Mouse (Mus musculus) olfactory bulb, adult 2 months (tissue): Measurements from ENCODE around the gene Rnf41. TPM values are rescaled to one million over a fixed set of nuclear protein-coding genes. Genes with fewer than 3 reads are reported as not detected.

ENCODE experiments used
- H3K27ac ChIP-seq: fragments of 200-500 bp; 2 replicates; pipeline ENCODE4 v1.5.1; 2012; ENCODE audit warnings: low read depth, low read length; ENCODE audit not compliant: insufficient read depth
- H3K4me1 ChIP-seq: fragments of 200-500 bp; 2 replicates; pipeline ENCODE4 v1.6.1; 2012; ENCODE audit warnings: low read length; ENCODE audit not compliant: control insufficient read depth, insufficient read depth
- H3K4me3 ChIP-seq: fragments of 200-500 bp; 2 replicates; pipeline ENCODE4 v1.5.1; 2012; ENCODE audit warnings: mild to moderate bottlenecking, low read depth, low read length, moderate library complexity; ENCODE audit not compliant: insufficient read depth
- CTCF ChIP-seq: fragments of 200-500 bp; IDR thresholded peaks from 2 replicates; pipeline ENCODE4 v1.5.1; 2012; ENCODE audit warnings: low read depth, mild to moderate bottlenecking, low read length, moderate library complexity; ENCODE audit not compliant: insufficient read depth
- POLR2A ChIP-seq: fragments of 200-500 bp; IDR thresholded peaks from 2 replicates; pipeline ENCODE4 v1.6.1; 2012; ENCODE audit warnings: mild to moderate bottlenecking, low read depth, low read length, moderate library complexity; ENCODE audit not compliant: insufficient read depth
- WGBS: fragments of 180-500 bp; shearing (Covaris S2); methylation state at CpG from one replicate; pipeline ENCODE4 v1.1.7; 2018; 5-methylcytosine and 5-hydroxymethylcytosine counted together
- polyA plus RNA-seq: library from polyadenylated mRNA; stranded (reverse); fragments of >200 nt; gene quantifications from 2 replicates; pipeline ENCODE4 v1.2.4, GENCODE M21; 2012; ENCODE audit warnings: low replicate concordance; ENCODE audit not compliant: missing spikeins, insufficient read depth, insufficient read length

Rnf41 gene
- polyA plus RNA-seq: 155 TPM in 1 of 2 replicates, not detected in the other

DNA sequence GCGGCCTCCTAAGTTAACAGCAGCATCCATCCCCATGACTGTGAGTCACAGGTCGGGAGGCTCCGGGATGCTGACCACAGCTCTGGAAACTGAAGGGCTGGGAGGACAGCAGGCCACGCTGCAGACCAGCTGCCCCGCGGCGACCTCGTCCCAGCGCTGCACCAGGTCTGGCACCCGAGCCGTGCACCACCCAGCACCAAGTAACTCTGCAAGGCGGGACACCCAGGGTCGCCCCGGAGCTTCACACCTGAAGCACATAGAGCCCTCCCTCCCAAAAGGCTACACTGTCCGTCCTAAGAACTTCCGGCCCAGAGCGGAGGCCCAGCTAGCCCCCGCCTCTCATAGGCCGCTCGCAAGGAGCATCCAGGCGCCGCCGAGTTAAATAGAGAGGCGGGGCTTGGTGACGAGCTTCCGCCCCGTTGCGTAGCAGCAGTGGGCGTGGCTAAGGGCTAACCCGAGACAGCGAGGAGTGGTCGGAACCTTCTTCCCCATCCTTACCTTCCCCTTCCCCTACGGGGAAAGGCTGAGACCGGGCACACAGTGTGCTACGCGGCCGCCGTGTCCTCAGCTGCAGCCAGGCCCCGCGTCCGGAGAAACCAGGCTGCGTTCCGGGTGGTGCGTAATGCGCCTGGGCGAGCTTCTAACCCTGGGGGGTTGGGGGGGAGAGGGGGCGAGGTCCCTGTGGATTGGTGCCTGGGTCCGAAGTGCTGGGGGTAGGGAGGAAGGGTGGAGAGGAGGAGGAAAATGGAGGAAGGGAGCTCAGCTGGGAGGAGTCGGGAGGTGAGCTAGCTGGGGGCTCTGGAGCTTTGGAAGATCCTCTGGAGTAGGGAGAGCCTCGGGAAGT, at the start of gene Rnf41, which contains the start of gene Nabp2:
Gene Rnf41, plus strand, starts transcription at position 447 of the 844 bp plus-strand sequence.
Gene Nabp2, minus strand, starts transcription at position 282 of the 844 bp plus-strand sequence.
- peak within 1 kb of the TSS; percentile 83 for H3K27ac ChIP-seq
- TF ChIP-seq POLR2A (peak; percentile 89), CTCF (no peak)
- H3K4me1 ChIP-seq: peaks cover 20% of the 10 kb centered on the region
- H3K4me3 ChIP-seq: peak within 1 kb of the TSS; percentile 92
- WGBS: under 1% methylated on average over 49 of the region's 50 CpGs

DNA sequence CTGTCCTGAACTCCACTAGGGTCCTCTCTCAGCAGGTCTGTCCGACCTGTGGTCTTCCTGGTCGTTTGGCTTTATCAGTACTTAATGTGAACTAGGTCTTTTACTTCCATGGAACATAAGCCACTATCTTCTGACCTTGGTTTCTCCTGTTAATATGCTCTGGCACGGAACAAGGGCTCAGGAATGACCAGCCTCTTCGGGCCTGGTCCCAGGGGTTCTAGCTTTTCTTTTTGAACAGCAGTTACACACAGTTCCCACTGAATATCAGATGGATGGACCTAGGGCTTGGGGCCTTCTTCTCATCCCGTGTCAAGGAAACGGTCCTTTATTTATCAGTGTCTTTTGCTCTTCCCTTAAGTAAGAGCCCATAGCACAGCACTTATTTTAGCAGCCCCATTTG, 49.6 kb upstream of the Rnf41 start:
- whole genome bisulfite sequencing: 86% methylated on average over 6 of the region's 6 CpGs
- TF ChIP-seq POLR2A: no peak
- no peak for TF ChIP-seq CTCF
- Histone ChIP-seq H3K4me3 (no peak overlapping the region), H3K4me1 (no peaks in the 10 kb centered on the region), H3K27ac (no peak overlapping the region)

DNA sequence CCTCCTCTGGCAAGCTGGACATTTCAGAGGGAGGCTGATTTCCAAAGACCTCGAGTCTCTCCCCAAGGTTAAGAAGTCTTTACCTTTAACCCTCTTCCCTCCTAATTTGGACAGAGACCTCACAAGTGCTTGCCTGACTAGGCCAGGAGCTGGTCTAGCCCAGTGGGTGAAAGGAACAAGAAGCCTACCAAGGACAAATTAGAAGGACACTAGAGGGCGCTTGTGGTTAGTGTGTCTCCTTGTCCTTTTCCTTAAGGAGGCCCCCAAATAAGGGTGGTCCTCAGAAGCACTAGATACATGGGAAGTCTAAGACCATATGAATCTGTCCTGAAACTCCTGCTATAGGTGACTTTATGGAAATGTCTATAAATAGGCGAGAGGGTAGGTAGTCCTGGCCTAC, 48.9 kb upstream of the Rnf41 start:
- no peak overlapping the region for H3K4me3 ChIP-seq
- WGBS: 52% methylated on average over 3 of the region's 3 CpGs

DNA sequence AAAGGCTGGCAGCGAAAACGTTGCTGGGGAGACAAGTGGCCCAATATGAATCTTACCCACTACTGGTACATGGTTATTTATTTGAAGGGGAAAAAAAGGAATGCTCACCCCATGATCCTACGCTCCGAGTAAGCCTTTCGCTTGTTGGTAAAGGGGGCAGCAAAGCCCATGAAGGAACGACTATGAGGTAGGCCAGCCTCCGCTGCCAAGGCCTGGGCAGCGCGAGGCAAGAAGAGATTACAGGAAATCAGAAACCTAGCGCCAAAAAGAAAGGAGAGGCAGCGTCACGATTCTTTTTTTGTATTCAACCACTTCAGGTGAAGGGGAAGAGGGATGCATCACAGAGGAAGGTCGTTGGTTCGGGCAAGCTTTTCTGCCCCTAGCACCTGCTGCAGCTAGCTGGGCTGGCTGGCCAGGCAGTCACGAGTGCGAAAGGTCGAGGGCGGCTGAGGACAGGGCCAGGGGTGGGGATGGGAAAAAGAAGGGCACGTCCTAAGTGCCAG, 43.5 kb upstream of the Rnf41 start:
- 5% methylated on average over 19 of the region's 19 CpGs for WGBS
- TF ChIP-seq CTCF (no peak), POLR2A (no peak)
- H3K4me3 ChIP-seq: peak overlapping the region; percentile 60
- H3K27ac ChIP-seq: peak overlapping the region; percentile 76
- H3K4me1 ChIP-seq: peaks cover 5% of the 10 kb centered on the region; the same call in 1 of the 2 replicates

More for the DNA sequence above, 48.9 kb upstream of the Rnf41 start:
- Histone ChIP-seq H3K4me1 (no peaks in the 10 kb centered on the region), H3K27ac (no peak overlapping the region)
- TF ChIP-seq CTCF: no peak
- TF ChIP-seq POLR2A: no peak

DNA sequence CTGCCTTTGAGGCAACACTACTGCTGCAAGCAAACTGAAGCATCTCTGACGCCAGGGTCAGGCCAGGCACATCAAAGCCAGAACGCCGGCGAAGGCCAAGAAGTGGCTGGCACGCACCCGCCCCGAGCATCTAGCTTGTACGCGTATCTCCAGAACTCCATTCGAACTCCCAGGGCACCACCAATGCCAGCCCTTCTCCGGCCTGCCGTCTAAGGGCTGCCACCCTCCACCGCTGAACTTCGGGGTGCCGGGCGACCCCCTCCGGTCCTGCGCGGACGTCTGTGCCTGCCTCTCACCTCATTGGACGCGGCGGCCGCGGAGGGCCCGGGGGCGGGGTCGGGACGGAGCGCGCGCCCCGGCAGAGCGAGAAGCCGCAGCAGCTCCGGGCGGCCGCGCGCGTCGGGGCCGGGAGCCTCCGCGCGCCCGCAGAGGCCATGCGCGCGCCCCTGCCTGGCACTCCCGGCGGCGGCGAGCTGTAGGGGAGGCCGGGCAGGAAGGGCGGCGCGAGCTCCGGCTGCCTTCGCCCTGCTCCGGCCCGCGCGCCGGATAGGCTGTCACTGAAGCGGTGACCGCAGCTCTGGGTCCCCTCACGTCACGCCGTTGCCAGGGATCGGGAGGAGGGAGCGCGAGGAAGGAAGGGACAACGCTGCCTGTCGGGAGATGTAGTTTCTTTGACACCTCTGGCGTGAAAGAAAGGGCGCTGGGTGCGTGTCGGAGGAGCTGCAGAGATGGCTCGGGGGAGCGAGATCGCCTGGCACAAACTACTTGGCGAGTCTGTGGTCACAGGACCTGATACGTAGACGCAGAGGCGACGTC, 42.8 kb upstream of the Rnf41 start, which contains the start of gene Coq10a:
Gene Coq10a, minus strand, starts transcription at position 596 of the 816 bp plus-strand sequence.
- peaks cover 5% of the 10 kb centered on the region; the same call in 1 of the 2 replicates for H3K4me1 ChIP-seq
- TF ChIP-seq CTCF: no peak
- TF ChIP-seq POLR2A: peak; percentile 94
- H3K27ac ChIP-seq: peak within 1 kb of the TSS; percentile 76
- peak within 1 kb of the TSS; percentile 60 for H3K4me3 ChIP-seq
- under 1% methylated on average over 84 of the region's 87 CpGs for WGBS

DNA sequence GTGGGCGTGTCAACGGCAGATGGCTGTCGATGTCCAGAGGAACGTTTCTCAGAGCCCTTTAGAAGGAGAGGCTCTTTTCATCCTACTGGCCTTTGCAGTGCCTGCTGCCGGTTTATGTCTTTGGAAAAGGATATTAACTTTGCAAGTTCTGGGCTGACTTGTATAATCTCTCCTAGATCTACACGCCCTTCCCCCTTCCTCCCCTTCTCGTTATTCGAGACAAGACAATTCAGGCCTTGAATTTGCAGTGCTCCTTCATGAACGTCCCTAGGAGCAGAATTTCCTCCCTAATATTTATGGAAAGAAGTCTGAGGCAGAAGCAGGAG, 42.3 kb upstream of the Rnf41 start:
- H3K27ac ChIP-seq: peak overlapping the region; percentile 71
- peak overlapping the region; percentile 60 for H3K4me3 ChIP-seq
- TF ChIP-seq CTCF (no peak), POLR2A (no peak)
- peaks cover 5% of the 10 kb centered on the region; the same call in 1 of the 2 replicates for H3K4me1 ChIP-seq
- WGBS: 2% methylated on average over 9 of the region's 9 CpGs

DNA sequence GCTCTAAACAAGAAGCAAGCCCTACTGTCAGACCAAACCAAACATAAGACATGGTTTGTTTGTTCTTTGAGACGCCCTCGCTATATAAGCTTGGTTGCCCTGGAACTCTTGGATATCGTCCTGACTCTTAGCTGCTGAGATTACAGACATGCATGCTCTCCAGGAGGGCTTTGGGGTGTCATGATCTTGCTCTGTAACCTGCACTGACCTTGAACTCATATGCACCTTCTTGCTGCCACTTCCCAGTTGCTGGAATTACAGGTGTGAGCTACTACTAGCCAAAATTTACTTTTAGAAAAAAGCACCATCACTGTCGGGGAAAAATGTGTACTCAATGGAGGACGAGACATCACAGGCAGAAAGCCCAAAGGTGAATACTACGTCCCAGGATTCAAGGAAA, 41.9 kb upstream of the Rnf41 start:
- whole genome bisulfite sequencing: 70% methylated on average over 6 of the region's 6 CpGs
- TF ChIP-seq POLR2A (no peak), CTCF (no peak)
- Histone ChIP-seq H3K27ac (peak overlapping the region; percentile 71), H3K4me3 (no peak overlapping the region), H3K4me1 (peaks cover 5% of the 10 kb centered on the region; the same call in 1 of the 2 replicates)

DNA sequence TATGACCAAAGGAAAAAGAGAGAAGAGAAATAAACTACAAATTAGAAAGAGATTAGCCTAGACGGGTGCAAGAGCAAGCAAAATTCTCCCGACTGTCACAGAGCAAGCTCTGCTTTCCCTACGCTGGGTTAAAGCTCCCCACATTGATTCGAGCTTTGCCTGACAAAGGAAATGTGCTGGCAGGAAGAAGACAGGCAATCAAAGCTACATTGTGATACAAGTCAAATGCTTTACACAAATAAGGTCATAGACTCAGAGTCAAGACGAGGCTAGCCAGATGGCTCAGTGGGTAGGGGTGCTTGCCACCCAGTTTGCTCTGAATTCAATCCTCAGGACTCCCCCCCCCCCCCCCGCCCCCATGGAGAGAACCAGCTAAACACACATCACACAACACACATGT, 41.4 kb upstream of the Rnf41 start:
- Histone ChIP-seq H3K27ac (no peak overlapping the region), H3K4me1 (peaks cover 5% of the 10 kb centered on the region; the same call in 1 of the 2 replicates), H3K4me3 (no peak overlapping the region)
- no peak for TF ChIP-seq CTCF
- TF ChIP-seq POLR2A: no peak
- 46% methylated on average over 6 of the region's 6 CpGs for WGBS

DNA sequence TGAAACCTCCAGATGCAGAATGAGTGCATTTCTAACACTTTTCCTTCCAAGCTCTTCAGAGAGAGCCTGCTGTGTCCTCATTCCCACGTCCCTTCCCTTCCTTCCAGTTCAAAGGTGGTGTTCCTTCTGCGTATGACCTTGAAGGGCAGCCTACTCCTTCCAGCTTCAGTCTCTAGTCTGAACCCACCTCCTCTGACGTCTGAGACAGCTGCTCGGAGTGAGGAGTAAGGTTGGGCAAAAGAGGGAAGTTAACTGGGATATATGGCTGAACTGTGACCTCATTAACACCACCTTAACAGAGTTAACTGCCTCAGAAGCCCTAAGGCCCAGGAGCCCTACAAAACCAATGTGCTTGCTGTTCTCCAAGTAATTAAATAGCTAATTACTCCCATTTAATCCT, 40.9 kb upstream of the Rnf41 start:
- H3K4me3 ChIP-seq: no peak overlapping the region
- no peak for TF ChIP-seq CTCF
- 54% methylated on average over 4 of the region's 4 CpGs for WGBS
- H3K27ac ChIP-seq: no peak overlapping the region
- H3K4me1 ChIP-seq: peaks cover 5% of the 10 kb centered on the region; the same call in 1 of the 2 replicates
